Comparison of ENCODE assay signal across 7 mouse cellular contexts in genomic region chr4:35099210-35099864, GRCm38 (mm10). TPM values are rescaled to one million over a fixed set of nuclear protein-coding genes. Genes with fewer than 3 reads are reported as not detected.
DNase-seq lines count a peak whose midpoint lies in the region; ATAC-seq and TF ChIP-seq lines count a peak whose summit lies in the region.

No protein-coding gene starts in this region.

- no peak for TF ChIP-seq POLR2A in limb, embryonic 14.5 days (IDR thresholded peaks at IDR 0.05; ENCODE audit: borderline replicate concordance, extremely low read depth, insufficient read depth, insufficient read length)

- DNase-seq in lung, postnatal 10 days = no peak
- no peak for DNase-seq in limb, embryonic 14.5 days (ENCODE audit: low spot score)
- DNase-seq in thymus, adult 18-20 months = no peak

- H3K36me3 ChIP-seq in lung, embryonic 15.5 days = no peaks in the 10 kb centered on the region
- no peaks in the 10 kb centered on the region for H3K36me3 ChIP-seq in embryonic facial prominence, embryonic 15.5 days
- no peaks in the 10 kb centered on the region for H3K36me3 ChIP-seq in limb, embryonic 14.5 days (ENCODE audit: control insufficient read depth, insufficient read depth, low read length)
- no peaks in the 10 kb centered on the region for H3K36me3 ChIP-seq in stomach, embryonic 14.5 days (ENCODE audit: control insufficient read depth, insufficient read depth, low read length)

- H3K9ac ChIP-seq in lung, embryonic 15.5 days = no peak overlapping the region
- no peak overlapping the region for H3K9ac ChIP-seq in embryonic facial prominence, embryonic 15.5 days
- peak overlapping the region; percentile 44 for H3K9ac ChIP-seq in limb, embryonic 14.5 days (ENCODE audit: low read depth, low read length, severe bottlenecking)
- no peak overlapping the region for H3K9ac ChIP-seq in stomach, embryonic 14.5 days (replicated peaks; ENCODE audit: low read depth, low read length)

- H3K4me3 ChIP-seq in lung, embryonic 15.5 days = peak overlapping the region; percentile 25
- H3K4me3 ChIP-seq in embryonic facial prominence, embryonic 15.5 days (replicated peaks) = peak overlapping the region; percentile 39
- peak overlapping the region; percentile 36 for H3K4me3 ChIP-seq in limb, embryonic 14.5 days (replicated peaks; ENCODE audit: low read length)
- H3K4me3 ChIP-seq in stomach, embryonic 14.5 days (ENCODE audit: low read depth, low read length) = peak overlapping the region; percentile 15; the same call in 1 of the 2 replicates

- H3K9me3 ChIP-seq in lung, embryonic 15.5 days = no peaks in the 10 kb centered on the region
- no peaks in the 10 kb centered on the region for H3K9me3 ChIP-seq in embryonic facial prominence, embryonic 15.5 days (replicated peaks)
- H3K9me3 ChIP-seq in limb, embryonic 14.5 days (ENCODE audit: control insufficient read depth, low read length) = no peaks in the 10 kb centered on the region
- H3K9me3 ChIP-seq in stomach, embryonic 14.5 days (ENCODE audit: control insufficient read depth, low read depth, low read length) = no peaks in the 10 kb centered on the region

- ATAC-seq in lung, embryonic 15.5 days (ENCODE audit: borderline replicate concordance, extremely low read depth, low FRiP score, low TSS enrichment) = no peak
- no peak for ATAC-seq in embryonic facial prominence, embryonic 15.5 days (ENCODE audit: insufficient number of reproducible peaks, low FRiP score, low TSS enrichment, low read depth)
- ATAC-seq in limb, embryonic 14.5 days (ENCODE audit: low FRiP score, low read depth) = peak; percentile 64; the same call in 1 of the 2 replicates
- ATAC-seq in stomach, embryonic 14.5 days (ENCODE audit: insufficient number of reproducible peaks, insufficient read depth, low FRiP score, low read depth) = no peak; the same call in 1 of the 2 replicates
- no peak for ATAC-seq in activated CD4-positive, CD25-positive, alpha-beta regulatory T cell, adult 4 months

- H3K27ac ChIP-seq in lung, embryonic 15.5 days = peak overlapping the region; percentile 77
- H3K27ac ChIP-seq in embryonic facial prominence, embryonic 15.5 days (replicated peaks) = peak overlapping the region; percentile 29
- H3K27ac ChIP-seq in limb, embryonic 14.5 days (replicated peaks; ENCODE audit: low read depth, low read length) = no peak overlapping the region
- H3K27ac ChIP-seq in stomach, embryonic 14.5 days (ENCODE audit: low read length) = peak overlapping the region; percentile 68; the same call in 1 of the 2 replicates

- peaks cover 35% of the 10 kb centered on the region for H3K4me1 ChIP-seq in lung, embryonic 15.5 days
- peaks cover 28% of the 10 kb centered on the region for H3K4me1 ChIP-seq in embryonic facial prominence, embryonic 15.5 days
- peaks cover 19% of the 10 kb centered on the region for H3K4me1 ChIP-seq in limb, embryonic 14.5 days (ENCODE audit: control insufficient read depth, insufficient read depth, low read length)
- peaks cover 37% of the 10 kb centered on the region; the same call in 1 of the 2 replicates for H3K4me1 ChIP-seq in stomach, embryonic 14.5 days (ENCODE audit: control insufficient read depth, insufficient read depth, low read length)

- no peaks in the 10 kb centered on the region for H3K27me3 ChIP-seq in lung, embryonic 15.5 days
- no peaks in the 10 kb centered on the region for H3K27me3 ChIP-seq in embryonic facial prominence, embryonic 15.5 days
- no peaks in the 10 kb centered on the region for H3K27me3 ChIP-seq in limb, embryonic 14.5 days (ENCODE audit: control insufficient read depth, insufficient read depth, low read length)
- H3K27me3 ChIP-seq in stomach, embryonic 14.5 days (ENCODE audit: control insufficient read depth, insufficient read depth, low read length) = no peaks in the 10 kb centered on the region

- H3K4me2 ChIP-seq in lung, embryonic 15.5 days = peak overlapping the region; percentile 55
- peak overlapping the region; percentile 65 for H3K4me2 ChIP-seq in embryonic facial prominence, embryonic 15.5 days (replicated peaks)
- peak overlapping the region; percentile 66 for H3K4me2 ChIP-seq in limb, embryonic 14.5 days (replicated peaks; ENCODE audit: low read depth, low read length, severe bottlenecking)
- peak overlapping the region; percentile 55 for H3K4me2 ChIP-seq in stomach, embryonic 14.5 days (replicated peaks; ENCODE audit: low read depth, low read length)

- 11% methylated on average over 17 of the region's 17 CpGs for WGBS in lung, embryonic 15.5 days
- WGBS in embryonic facial prominence, embryonic 15.5 days = 9% methylated on average over 17 of the region's 17 CpGs
- 20% methylated on average over 17 of the region's 17 CpGs for WGBS in limb, embryonic 14.5 days
- 13% methylated on average over 17 of the region's 17 CpGs for WGBS in stomach, embryonic 14.5 days

RNA-seq across cellular contexts. Expression of gene Ifnk, which starts 52.5 kb away (rescaled TPM):
- 0.25 and 0.34 TPM in 2 replicates for polyA plus RNA-seq in lung, embryonic 15.5 days (2015; fragmentation: Nextera tagmentation; extraction: Ambion mirVana)
- polyA plus RNA-seq in embryonic facial prominence, embryonic 15.5 days (2015; fragmentation: Nextera tagmentation; extraction: Ambion mirVana) = not detected in 2 replicates
- polyA plus RNA-seq in limb, embryonic 14.5 days (2012; rRNA removed) = not detected in 2 replicates
- polyA plus RNA-seq in limb, embryonic 14.5 days (2014; fragmentation: Nextera tagmentation; extraction: Ambion mirVana) = 0.69 TPM in 1 of 2 replicates, not detected in the other
- polyA plus RNA-seq in stomach, embryonic 14.5 days (2014; fragmentation: Nextera tagmentation; extraction: Ambion mirVana) = 0.55 and 0.65 TPM in 2 replicates
- polyA plus RNA-seq in activated CD4-positive, CD25-positive, alpha-beta regulatory T cell, adult 4 months (2017; shearing (Covaris generic)) = not detected

RNA-seq across cellular contexts. Expression of gene Mob3b, which starts 57.9 kb away (rescaled TPM):
- polyA plus RNA-seq in lung, embryonic 15.5 days (2015; fragmentation: Nextera tagmentation; extraction: Ambion mirVana) = 15.2 and 16.1 TPM in 2 replicates
- 11.1 and 12.5 TPM in 2 replicates for polyA plus RNA-seq in embryonic facial prominence, embryonic 15.5 days (2015; fragmentation: Nextera tagmentation; extraction: Ambion mirVana)
- 3.3 and 4.0 TPM in 2 replicates for polyA plus RNA-seq in limb, embryonic 14.5 days (2012; rRNA removed)
- polyA plus RNA-seq in limb, embryonic 14.5 days (2014; fragmentation: Nextera tagmentation; extraction: Ambion mirVana) = 7.8 and 10.5 TPM in 2 replicates
- 22.5 and 23.6 TPM in 2 replicates for polyA plus RNA-seq in stomach, embryonic 14.5 days (2014; fragmentation: Nextera tagmentation; extraction: Ambion mirVana)
- 1 to 10 TPM; 2.9 to 5.0 TPM for polyA plus RNA-seq in activated CD4-positive, CD25-positive, alpha-beta regulatory T cell, adult 4 months (2017; shearing (Covaris generic))
